Mouse (Mus musculus): ENCODE results near the gene 6330403K07Rik. TPM values are rescaled to one million over a fixed set of nuclear protein-coding genes. Genes with fewer than 3 reads are reported as not detected.
A peak's percentile ranks its signal among the peaks of the same experiment; 100 is the strongest.

6330403K07Rik gene
- polyA plus RNA-seq, 3 experiments from 2014 or later = 10.7 to 20.4 (median 17.8) TPM

DNA sequence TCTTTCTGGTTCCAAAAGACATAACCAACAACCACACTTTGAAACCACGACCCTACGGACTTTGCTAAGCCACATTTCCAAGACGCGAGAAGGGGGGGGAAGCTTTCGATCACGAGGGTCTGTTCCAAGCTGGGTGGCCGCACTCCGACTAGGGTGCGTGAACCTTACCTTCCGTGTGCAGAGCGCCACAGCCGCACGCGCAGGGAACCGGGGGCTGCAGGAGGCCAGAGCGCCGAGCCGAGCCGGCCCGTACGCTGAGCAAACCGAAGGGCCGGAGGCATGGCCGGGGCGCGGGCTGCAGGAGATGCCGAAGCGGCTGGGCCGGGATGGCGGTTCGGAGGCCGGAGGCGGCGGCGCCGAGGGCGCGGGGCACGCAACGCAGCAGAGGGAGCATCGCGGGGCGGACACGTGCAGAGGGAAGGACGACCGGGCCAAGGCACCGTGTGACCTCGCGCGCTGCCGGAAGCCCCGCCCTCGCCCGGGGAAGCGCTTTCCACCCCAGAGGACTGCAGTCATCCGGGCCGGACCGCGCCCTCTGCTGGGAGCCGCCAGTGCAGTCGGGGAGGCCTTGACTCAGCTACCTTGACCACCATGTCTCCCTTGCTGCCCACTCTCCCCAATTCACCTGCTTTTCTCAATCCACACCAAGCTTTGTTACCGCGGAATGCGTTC lies 50.6 kb downstream of the 6330403K07Rik start, which contains the start of gene C1qbp:
C1qbp (minus strand) TSS at position 470 of the 672 bp plus-strand sequence.
- peak; percentile 92 for ATAC-seq

DNA sequence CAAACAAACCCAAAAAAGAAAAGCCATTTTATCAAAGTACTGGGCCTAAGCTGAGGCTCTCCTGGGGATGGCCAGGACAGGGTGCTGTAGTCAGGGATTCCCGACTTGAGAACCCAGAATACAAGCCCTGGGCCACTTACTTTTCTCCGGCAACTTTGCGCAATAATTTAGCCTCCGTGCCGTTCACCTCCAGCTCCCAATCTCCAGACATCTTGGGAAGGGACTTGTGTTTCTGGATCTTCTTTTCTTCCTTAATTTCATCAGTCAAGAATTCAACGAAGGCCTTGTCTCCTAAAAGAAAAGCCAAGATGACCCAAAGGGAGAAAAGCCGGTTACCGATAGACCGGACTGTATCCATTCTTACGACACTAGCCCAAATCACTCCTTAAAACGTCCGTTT lies 51.3 kb downstream of the 6330403K07Rik start:
- ATAC-seq = no peak

Other genes with a start within 250 kb of the 6330403K07Rik start
- 1 to 10 TPM in 1 of 3 experiments, under 1 TPM in 1, not detected in 1; 0.67 to 1.1 TPM for gene Scimp, start 220.9 kb downstream of the 6330403K07Rik start, polyA plus RNA-seq (2017; shearing (Covaris generic))
- gene Rabep1, start 188.7 kb downstream of the 6330403K07Rik start, polyA plus RNA-seq (2017; shearing (Covaris generic)) = 10 to 100 TPM in 2 of 3 experiments, 1 to 10 TPM in 1; 9.9 to 13.0 (median 11.4) TPM
- gene Nup88, start 63.5 kb downstream of the 6330403K07Rik start, polyA plus RNA-seq (2017; shearing (Covaris generic)) = 10 to 100 TPM; 68.9 to 98.8 (median 83.6) TPM
- gene Rpain, start 63.3 kb downstream of the 6330403K07Rik start, polyA plus RNA-seq (2017; shearing (Covaris generic)) = 10 to 100 TPM; 60.7 to 75.8 (median 72.5) TPM
- 10 to 100 TPM; 12.6 to 27.5 (median 15.5) TPM for gene C1qbp, start 50.5 kb downstream of the 6330403K07Rik start, polyA plus RNA-seq (2017; shearing (Covaris generic))
- gene Dhx33, start 29.1 kb downstream of the 6330403K07Rik start, polyA plus RNA-seq (2017; shearing (Covaris generic)) = 1 to 10 TPM; 4.8 to 6.8 (median 6.2) TPM
- gene Mis12, start 13.9 kb downstream of the 6330403K07Rik start, polyA plus RNA-seq (2017; shearing (Covaris generic)) = 10 to 100 TPM; 16.3 to 21.6 (median 20.3) TPM
- 100 to 1,000 TPM; 114 to 184 (median 122) TPM for gene Derl2, start 13.7 kb downstream of the 6330403K07Rik start, polyA plus RNA-seq (2017; shearing (Covaris generic))
- gene Nlrp1a, start 111.2 kb upstream of the 6330403K07Rik start, polyA plus RNA-seq (2017; shearing (Covaris generic)) = 1 to 10 TPM in 1 of 3 experiments, under 1 TPM in 2; 0.38 to 1.7 (median 0.64) TPM
- 1 to 10 TPM; 1.5 to 6.7 (median 2.1) TPM for gene Nlrp1b, start 197.2 kb upstream of the 6330403K07Rik start, polyA plus RNA-seq (2017; shearing (Covaris generic))

All from inflammation-experienced regulatory T-cells, adult 6 months (primary cell).